Mouse (Mus musculus) lung, postnatal 4 days (tissue): ENCODE data around the gene Tbl1xr1.
A peak's percentile ranks its signal among the peaks of the same experiment; 100 is the strongest.

ENCODE experiments used
- DNase-seq, 2 experiments: peaks; one replicate each; pipeline ENCODE4 v3.0.0; 2021

Gene Tbl1xr1

DNA sequence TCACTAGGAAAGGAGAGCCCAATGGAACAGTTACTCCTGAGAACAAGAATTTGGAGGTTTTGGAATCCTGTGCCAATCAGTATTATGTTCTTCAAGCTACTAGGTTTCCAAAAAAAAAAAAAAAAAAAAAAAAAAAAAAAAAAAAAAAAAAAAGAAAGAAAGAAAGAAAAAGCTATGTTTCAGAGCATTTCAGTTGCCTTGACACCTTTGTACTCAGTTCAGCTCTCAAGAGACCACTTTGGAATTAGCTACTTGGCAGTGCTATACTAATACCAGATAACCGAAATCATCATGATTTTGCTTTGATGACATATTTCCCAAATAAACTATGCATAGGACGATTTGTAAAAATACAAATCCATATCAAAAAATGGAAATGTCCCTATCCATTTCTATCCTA is 145.1 kb downstream of the Tbl1xr1 start:
- no peak for DNase-seq

DNA sequence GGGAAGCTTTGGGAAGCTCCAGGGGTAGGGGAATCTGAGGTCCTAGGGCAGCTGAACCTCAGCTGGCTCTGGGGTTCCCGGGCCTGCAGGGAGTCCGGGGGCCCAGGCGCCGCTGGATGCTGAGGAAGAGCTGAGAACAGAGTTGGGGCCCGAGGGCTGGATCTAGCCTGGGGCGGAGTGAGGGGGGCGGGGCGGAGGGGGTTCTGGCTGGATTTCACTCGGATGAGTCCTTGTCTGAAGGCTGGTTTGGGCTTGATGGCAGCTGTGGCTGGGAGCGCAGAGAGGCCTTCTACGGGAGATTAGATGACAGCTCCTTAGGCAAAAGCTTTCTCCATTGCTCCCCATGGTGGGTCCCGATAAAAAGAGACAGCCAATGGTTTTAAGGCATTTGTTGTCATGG is 145.9 kb downstream of the Tbl1xr1 start:
- no peak for DNase-seq

DNA sequence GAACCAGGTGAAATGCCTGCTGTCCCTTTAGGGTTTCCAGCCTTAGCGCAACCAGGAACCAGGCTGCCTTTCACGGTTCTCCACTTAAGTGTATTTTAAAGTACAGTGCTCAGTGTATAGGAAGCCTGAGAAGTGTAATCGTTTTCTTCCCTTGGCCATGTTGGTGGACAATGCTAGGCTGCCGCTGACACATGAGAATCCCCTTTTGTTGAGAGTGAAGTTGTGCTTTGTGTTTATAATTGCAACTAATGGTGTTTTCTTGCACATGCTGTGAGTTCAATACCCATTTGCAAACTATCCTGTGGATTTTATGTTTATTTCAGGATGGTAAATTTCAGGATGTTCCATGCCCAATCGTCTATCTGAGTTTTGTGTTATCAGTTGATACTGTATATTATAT is 146.6 kb downstream of the Tbl1xr1 start:
- no peak for DNase-seq

DNA sequence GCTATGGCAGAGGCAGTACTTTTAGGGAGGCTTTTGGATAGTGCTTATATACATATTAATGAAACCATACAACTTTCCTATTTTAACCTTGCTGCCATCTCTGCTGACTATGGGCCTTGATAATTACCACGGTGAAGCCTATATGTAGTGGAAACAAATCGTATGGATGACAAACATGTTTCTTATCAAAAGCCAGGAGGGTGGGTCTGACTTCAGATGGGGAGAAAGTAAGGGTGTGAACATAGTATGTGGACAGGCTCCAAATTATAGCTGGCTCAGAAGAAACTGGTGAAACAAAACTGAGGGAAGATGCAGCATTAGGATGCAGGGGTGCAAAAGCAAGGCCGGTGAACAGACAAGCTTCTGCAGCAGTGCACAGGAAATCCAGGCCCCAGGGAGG is 151.6 kb downstream of the Tbl1xr1 start:
- DNase-seq, result no peak

DNA sequence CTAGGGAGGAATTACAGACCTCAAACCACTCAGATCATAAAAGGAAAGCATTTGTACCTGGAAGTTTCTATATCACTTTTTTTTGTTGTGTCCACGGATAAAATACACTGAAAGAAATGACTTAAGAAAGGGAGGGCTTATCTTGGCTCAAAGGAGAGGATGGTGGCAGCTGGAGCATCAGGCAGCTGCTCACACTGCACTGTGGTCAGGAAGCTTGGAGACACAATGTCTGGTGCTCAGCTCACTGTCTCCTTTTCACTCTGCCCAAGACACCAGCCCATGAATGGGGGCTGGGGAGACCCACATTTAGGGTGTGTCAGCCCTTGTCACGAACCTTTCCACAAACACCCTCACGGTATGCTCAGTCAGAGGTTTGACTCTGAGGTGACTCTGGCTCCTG is 154.2 kb downstream of the Tbl1xr1 start:
- no peak for DNase-seq

DNA sequence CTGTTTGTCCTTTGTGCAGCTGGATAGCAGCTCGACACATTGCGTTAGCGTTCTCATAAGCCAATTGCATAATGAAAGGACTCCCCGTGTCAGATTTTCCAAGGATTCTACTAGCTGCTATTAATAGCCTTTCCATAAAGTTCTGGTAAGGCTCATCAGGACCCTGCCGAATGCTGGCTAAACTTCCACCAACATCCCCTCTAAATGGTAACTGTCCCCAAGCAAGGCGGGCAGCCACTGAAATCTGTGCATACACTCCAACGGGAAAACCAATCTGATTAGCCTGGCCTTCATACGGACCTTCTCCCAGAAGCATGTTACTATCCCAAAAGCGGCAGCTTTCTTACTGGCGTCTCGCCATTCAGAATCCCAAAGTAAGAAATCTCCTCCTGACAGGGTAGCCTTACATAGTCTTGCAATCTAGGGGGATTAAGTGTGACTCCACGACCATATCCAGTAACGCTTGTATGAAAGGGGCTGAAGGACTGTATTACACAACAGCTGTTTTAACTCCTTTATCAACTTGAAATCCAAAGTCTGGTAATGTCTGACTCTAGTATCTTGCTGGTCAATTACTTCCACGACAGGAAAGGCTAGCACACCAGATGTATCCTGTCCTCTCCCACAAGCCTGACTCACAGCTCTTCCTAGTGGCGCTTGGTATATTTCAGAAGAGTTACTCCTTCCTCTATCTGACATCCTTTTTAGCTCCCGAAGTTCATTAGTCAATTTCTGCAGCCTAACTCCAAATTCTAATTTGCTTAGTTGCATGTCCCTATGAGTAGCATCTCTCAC is 161.9 kb downstream of the Tbl1xr1 start:
- peak; percentile 24 to 36 for DNase-seq
